Mouse (Mus musculus): ENCODE measurements around the gene Epn2.
A peak's percentile ranks its signal among the peaks of the same experiment; 100 is the strongest.

Gene Epn2

GRCm38 (mm10) chr11:61487401-61487800 lies 92.1 kb downstream of the Epn2 start:
- peak; percentile 25 for DNase-seq

GRCm38 (mm10) chr11:61486458-61487219 lies 92.8 kb downstream of the Epn2 start:
- DNase-seq, result no peak

GRCm38 (mm10) chr11:61485541-61486457 lies 93.7 kb downstream of the Epn2 start:
- DNase-seq, result no peak

DNA sequence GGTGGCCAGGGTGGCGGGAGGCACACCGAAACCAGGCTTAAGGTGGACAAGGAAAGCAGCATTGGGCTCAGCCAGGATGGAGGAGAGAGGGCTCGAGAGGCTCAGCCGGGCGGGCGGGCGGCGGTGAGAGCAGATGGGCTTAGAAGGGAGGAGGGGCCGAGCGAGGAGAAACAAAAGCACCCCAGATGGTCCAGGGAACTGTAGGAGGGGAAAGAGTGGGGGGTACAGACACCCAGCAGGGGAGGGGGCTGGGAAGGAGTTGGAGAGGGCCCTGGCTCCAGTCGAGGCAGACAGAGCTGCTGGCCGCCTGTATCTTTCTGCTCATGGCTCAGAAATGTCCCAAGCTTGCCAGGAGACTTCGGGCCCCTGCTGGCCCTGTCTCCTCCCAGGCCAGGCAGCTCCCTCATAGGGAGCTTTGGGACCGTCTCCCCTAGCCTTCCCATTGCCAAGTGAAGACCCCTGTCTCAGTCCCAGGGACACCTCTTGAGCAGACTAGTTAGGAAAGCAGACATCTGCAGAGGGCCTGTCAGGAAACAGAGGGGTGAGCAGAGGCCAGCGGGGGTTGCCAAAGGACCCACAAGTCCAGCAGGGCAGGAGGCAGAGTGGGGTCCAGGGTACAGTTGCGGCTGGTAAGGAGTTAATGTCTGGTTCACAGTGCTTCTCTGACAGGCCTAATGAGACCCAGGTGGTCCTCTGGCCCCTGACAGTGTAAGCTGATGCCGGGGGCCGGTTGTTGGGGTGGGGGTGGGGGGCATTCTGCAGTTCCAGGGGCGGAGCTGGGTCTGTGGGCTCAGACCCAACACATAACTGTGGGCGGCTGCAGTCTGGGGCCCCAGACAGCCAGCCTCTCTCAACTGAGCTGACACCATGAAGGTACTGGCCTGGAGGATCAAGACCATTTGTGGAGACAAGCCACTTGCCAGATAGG lies 94.6 kb downstream of the Epn2 start, which contains the start of gene Mfap4:
Gene Mfap4 (plus strand): TSS at position 819 of the 928 bp plus-strand sequence.
- DNase-seq, result no peak

DNA sequence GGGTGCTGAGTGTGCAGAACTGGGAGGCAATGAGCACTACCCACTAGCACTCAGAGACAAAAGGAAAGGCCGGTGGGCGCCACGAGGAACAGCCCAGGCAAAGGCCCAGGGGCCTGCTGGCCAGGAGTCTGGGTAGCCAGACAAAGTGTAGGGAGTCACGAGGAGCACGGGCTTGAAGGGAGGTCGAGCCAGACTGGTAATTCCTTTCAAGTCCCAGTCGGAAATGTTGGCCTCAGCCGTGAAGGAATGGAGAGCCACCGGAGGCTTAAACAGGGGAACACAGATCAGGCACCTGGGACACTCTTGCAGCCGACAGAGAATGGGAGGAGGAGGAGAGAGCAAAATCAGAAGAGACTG lies 95.3 kb downstream of the Epn2 start:
- DNase-seq, result no peak

GRCm38 (mm10) chr11:61483226-61483845 lies 96.2 kb downstream of the Epn2 start:
- no peak for DNase-seq

DNA sequence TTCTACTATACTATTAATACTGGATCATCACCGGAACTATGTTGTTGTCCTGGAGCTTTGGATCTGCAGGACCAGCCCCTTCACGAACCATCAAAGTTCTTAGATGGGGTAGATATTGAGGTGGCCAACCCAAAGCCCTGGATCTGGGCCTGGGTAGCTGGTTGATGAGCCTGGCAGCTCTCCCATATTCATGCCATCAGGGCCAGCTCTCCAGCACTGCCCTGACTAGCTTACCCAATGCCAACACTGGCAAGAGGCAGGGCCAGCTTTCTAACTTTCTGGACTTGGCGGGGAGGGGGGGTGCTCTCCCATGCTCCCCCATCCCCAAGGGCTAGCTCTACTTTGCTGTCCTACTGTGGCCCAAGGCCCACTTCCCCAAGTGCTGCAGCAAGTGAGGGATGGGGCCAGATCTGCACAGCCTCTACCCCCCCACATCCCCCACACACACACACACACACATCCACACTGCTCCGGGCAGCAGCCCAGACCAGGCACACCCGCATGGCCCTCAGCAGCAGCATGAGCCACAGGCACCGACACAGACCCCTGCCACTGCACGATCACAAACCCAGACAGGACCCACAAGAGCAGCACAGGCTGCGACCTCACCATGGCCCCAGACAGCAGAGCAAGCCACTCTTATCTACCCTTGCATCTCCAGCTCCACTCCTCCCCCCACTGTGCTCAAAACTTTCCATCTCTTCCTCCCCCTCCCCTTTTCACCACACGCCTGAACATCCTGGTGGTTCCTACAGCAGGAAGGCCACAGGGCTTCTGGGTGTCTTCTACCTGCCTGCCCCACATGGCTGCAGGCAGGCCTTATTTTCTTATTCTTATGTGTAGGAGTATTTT lies 98.0 kb downstream of the Epn2 start:
- no peak for DNase-seq

- no peak for DNase-seq
Measured at GRCm38 (mm10) chr11:61478788-61479187, 100.7 kb downstream of the Epn2 start.

DNA sequence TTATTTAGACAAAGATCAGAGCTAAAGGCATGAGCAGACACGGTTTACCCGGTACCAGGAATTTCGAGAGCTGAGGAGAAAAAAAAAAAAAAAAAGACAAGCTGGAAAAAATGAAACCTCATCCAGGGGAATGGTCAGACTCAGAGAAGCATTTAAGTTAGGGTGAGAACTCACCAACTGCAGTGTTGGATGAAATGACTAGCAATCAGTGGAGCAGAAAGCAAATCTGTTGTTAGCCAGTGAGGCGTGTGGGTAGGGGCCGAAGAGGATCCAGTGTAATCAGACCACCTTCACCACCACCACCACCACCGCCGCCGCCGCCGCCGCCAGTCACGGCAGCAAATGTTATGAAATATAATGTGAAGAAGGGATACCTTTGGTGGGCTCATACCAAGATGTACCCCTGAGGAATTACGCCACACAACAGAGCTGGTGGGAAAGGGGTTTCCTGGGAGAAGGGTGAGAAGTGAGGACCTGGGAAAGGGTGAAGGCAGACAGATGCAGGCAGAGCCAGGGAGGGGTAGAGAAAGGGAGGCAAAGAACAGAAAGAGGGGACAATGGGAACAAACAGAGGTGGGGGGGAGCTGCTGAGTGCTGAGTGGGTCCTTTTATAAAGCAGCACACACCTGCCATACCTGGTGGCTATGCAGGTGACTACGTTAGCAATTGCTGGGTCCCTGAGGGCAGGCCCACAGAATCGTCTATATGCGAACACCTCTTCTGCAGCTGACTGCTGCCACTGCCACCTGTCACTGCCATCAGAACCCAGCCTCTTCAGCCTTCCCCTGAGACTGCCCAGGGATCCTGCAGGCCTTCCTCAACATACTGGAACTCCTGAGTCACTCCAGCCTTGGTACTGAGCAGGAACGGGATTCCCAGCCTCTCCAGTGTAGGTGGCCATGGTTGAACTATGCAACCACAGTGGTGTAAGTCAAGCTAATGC lies 101.7 kb downstream of the Epn2 start:
- no peak for DNase-seq

DNA sequence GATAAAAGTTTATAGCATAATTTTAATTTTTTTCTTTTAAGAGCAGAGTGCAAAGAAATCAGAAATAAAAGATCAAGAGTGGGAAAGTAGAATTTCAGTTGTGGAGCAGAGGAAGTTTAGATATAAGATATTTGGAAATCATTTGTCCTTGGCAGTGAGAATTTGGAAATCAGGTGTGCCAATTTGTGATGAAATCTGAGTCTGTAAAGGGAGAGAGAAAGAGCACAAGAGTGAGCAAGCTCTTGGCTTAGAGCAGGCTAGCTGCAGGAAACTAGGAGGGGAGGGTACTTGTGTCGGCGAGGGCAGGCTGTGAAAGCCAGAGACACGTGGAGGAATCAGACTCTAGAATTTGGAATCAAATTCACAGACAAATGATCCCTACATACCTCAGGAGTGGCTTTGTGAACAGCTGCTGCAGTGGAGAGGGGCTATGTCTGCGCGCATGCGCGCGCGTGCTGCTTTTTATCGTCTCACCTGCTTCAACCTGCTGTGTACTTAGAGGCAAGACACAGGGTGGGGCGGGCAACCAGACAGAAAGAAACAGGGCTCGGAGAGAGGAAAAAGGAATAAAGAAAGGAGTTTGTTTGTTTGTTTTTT lies 102.6 kb downstream of the Epn2 start:
- DNase-seq, result peak; percentile 51

DNA sequence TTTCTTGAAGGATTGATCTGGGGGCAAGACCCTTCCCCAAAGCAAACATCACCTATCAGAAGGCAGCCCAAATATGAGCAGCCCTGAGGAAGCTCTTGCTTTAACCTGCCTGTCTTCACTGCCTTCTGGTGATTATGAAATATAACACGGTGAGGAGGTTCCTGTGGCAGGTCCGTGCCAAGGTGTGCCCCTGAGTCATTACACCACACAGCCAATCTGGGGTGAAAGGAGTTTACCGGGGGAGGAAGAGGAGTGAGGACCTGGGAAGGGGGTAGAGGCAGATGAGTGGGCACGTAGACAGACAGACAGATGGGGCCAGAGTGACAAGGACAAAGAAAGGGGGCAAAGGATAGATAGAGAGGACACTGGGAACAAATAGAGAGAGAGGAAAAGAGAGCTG lies 105.9 kb downstream of the Epn2 start:
- no peak for DNase-seq

- no peak for DNase-seq
Measured at GRCm38 (mm10) chr11:61470880-61471279, 108.6 kb downstream of the Epn2 start.

- no peak for DNase-seq
Measured at GRCm38 (mm10) chr11:61469317-61469917, 110.1 kb downstream of the Epn2 start.

GRCm38 (mm10) chr11:61468534-61468933 lies 111.0 kb downstream of the Epn2 start:
- no peak for DNase-seq
